In the genomic region with DNA sequence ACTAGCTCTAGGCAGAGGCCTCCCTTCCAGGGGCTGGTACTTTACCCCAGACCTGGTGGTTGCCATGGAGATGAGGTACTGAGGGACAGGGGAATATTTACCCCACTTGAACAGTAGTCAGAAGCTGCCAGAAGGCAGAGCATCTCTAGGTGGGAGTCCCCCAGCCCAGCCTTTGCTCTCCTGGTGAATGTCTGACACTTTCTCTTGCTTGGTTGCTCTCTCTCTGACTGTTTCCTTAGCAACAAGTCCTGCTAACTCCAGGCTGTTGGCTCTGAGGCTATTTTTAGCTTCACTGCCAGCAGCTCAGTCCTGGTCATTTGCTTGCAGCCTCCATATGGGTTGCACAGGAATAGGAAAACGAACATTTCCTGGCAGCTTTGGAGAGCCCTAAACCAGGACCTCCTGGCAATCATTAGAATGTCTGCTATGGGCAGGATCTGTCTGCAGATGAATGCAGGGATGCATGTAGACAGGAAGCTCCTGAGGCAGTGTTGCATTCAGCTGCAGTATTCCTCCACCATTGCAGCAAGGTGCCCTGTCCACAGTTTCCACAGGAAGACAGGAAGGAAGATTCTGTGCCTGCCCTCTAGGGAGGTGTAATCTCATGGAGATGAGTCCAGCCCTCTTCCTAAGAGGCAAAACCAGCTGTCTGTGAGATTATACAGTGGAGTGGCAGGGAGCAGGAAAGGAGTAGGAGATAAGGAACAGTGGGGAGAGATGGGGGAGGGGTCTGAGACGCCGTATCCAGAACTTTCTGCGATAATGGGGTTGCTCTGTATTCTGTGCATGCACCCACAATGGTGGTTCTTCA, we compare ENCODE assay signal across 8 mouse cellular contexts.
DNase-seq lines count a peak whose midpoint lies in the region; ATAC-seq and TF ChIP-seq lines count a peak whose summit lies in the region.

No protein-coding gene starts in this region.

- H3K27ac ChIP-seq in liver, adult 2 months (replicated peaks; ENCODE audit: insufficient read depth, low read depth, low read length) = peak overlapping the region; percentile 9; the same call in 1 of the 2 replicates
- peak overlapping the region; percentile 95 for H3K27ac ChIP-seq in forebrain, embryonic 13.5 days
- peak overlapping the region; percentile 84 for H3K27ac ChIP-seq in left cerebral cortex, adult 2 months
- H3K27ac ChIP-seq in midbrain, embryonic 14.5 days (replicated peaks; ENCODE audit: low read depth, low read length) = peak overlapping the region; percentile 92

- H3K79me2 ChIP-seq in liver, adult 2 months (ENCODE audit: control insufficient read depth, insufficient read depth, low read length) = no peaks in the 10 kb centered on the region; the same call in 1 of the 2 replicates

- peak; percentile 72 for ATAC-seq in forebrain, embryonic 13.5 days
- peak; percentile 44 for ATAC-seq in midbrain, embryonic 14.5 days (ENCODE audit: low FRiP score, low TSS enrichment)

- no peak overlapping the region for H3K4me3 ChIP-seq in liver, adult 2 months (ENCODE audit: insufficient read depth, low read depth, low read length)
- H3K4me3 ChIP-seq in forebrain, embryonic 13.5 days = no peak overlapping the region
- no peak overlapping the region for H3K4me3 ChIP-seq in left cerebral cortex, adult 2 months
- no peak overlapping the region for H3K4me3 ChIP-seq in midbrain, embryonic 14.5 days (replicated peaks; ENCODE audit: low read depth, low read length)

- H3K4me1 ChIP-seq in liver, adult 2 months (ENCODE audit: control insufficient read depth, insufficient read depth, low read length) = peaks cover 33% of the 10 kb centered on the region
- H3K4me1 ChIP-seq in forebrain, embryonic 13.5 days = peaks cover 78% of the 10 kb centered on the region
- peaks cover 75% of the 10 kb centered on the region for H3K4me1 ChIP-seq in midbrain, embryonic 14.5 days (ENCODE audit: control insufficient read depth, insufficient read depth, low read length)

- no peaks in the 10 kb centered on the region for H3K27me3 ChIP-seq in liver, adult 2 months (ENCODE audit: control insufficient read depth, insufficient read depth, low read length)
- no peaks in the 10 kb centered on the region for H3K27me3 ChIP-seq in forebrain, embryonic 13.5 days
- H3K27me3 ChIP-seq in midbrain, embryonic 14.5 days (ENCODE audit: control insufficient read depth, insufficient read depth, low read length) = no peaks in the 10 kb centered on the region

- intact Hi-C loops in left cerebral cortex, adult 2 months (cut with DNase I) = no loop called here

- TF ChIP-seq POLR2A in liver, adult 2 months (IDR thresholded peaks at IDR 0.05; ENCODE audit: extremely low read depth, insufficient read depth, low read length) = no peak

- H3K36me3 ChIP-seq in liver, adult 2 months (ENCODE audit: control insufficient read depth, insufficient read depth, low read length) = no peaks in the 10 kb centered on the region
- H3K36me3 ChIP-seq in forebrain, embryonic 13.5 days (ENCODE audit: poor library complexity, severe bottlenecking) = peaks cover 9% of the 10 kb centered on the region; the same call in 1 of the 2 replicates
- 0 out of 2 replicates have a peak, but pooled peaks cover 2% of the 10 kb centered on the region for H3K36me3 ChIP-seq in midbrain, embryonic 14.5 days (ENCODE audit: control insufficient read depth, insufficient read depth, low read length)

- no peak overlapping the region for H3K9ac ChIP-seq in liver, adult 2 months (ENCODE audit: low read depth, low read length)
- H3K9ac ChIP-seq in forebrain, embryonic 13.5 days = peak overlapping the region; percentile 34; the same call in 1 of the 2 replicates
- H3K9ac ChIP-seq in midbrain, embryonic 14.5 days (replicated peaks; ENCODE audit: low read length) = no peak overlapping the region

- peak overlapping the region; percentile 35 for H3K4me2 ChIP-seq in forebrain, embryonic 13.5 days
- peak overlapping the region; percentile 18 for H3K4me2 ChIP-seq in midbrain, embryonic 14.5 days (ENCODE audit: low read length)

- WGBS in liver, adult 2 months = 64% methylated on average over 4 of the region's 4 CpGs
- WGBS in forebrain, embryonic 13.5 days = 23% methylated on average over 4 of the region's 4 CpGs
- 19% methylated on average over 4 of the region's 4 CpGs for WGBS in midbrain, embryonic 14.5 days

- TF ChIP-seq CTCF in liver, adult 2 months (IDR thresholded peaks at IDR 0.05; ENCODE audit: low read depth, low read length) = no peak
- TF ChIP-seq CTCF in left cerebral cortex, adult 2 months (IDR thresholded peaks at IDR 0.05) = no peak

- no peaks in the 10 kb centered on the region for H3K9me3 ChIP-seq in forebrain, embryonic 13.5 days (replicated peaks)
- no peaks in the 10 kb centered on the region for H3K9me3 ChIP-seq in midbrain, embryonic 14.5 days (ENCODE audit: control insufficient read depth, low read length)

- DNase-seq in liver, adult 2 months (ENCODE audit: extremely low read depth, low read depth, low spot score) = no peak
- no peak for DNase-seq in liver
- peak; percentile 44 for DNase-seq in hindlimb bud, embryonic 11.5 days (ENCODE audit: extremely low spot score, low read depth, low spot score)
- peak; percentile 53 to 61 for DNase-seq in left cerebral cortex, adult 2 months (ENCODE audit: extremely low spot score in 1 of 2, low spot score in 2 of 2)
- peak; percentile 82 for DNase-seq in midbrain, embryonic 14.5 days
- no peak for DNase-seq in urinary bladder, postnatal 36 days (ENCODE audit: low spot score in 2 of 2)
- DNase-seq in ovary, adult 18-20 months (ENCODE audit: low spot score) = no peak

Comparison
In these comparisons a context has a peak if more than half of its experiments do, and no peak if none do; other contexts are left out.
1. DNase-seq: peak in hindlimb bud, embryonic 11.5 days (single experiment), left cerebral cortex, adult 2 months (2 of 2) and midbrain, embryonic 14.5 days (single experiment); none in liver, adult 2 months (single experiment), liver (single experiment), urinary bladder, postnatal 36 days (0 of 2) and ovary, adult 18-20 months (single experiment).
2. H3K27ac ChIP-seq: peak in every context shown above with its lines; median percentile 95 in forebrain, embryonic 13.5 days; 92 in midbrain, embryonic 14.5 days; 84 in left cerebral cortex, adult 2 months; 9 in liver, adult 2 months.